Mouse (Mus musculus) embryonic stem cell, embryonic (primary cell): ENCODE measurements at regions not wholly inside any gene's neighbourhood (a gene's known extent, or its start where the extent isn't known, plus 50 kb on each side); places are given as distances from the start of the nearest gene placed in this dataset.

Experiments used
- CTCF ChIA-PET, 4 experiments: fragments of 300-600 bp in 2 of 4; fragments of 350-600 bp in 2 of 4; sonication (Branson Sonifier 250); formaldehyde crosslinking; loops; one replicate each; lab custom pipeline; 2022; ENCODE audit warnings: inconsistent platforms in 2 of 4; lab: Charles Lee
- POLR2A ChIA-PET, 4 experiments: fragments of 300-600 bp in 2 of 4; fragments of 350-600 bp in 2 of 4; sonication (Branson Sonifier 250); formaldehyde crosslinking; loops; one replicate each; lab custom pipeline; 2022; ENCODE audit warnings: antibody characterized with exemption in 4 of 4, inconsistent platforms in 1 of 4; lab: Charles Lee

- POLR2A ChIA-PET, result no interaction called here
- CTCF ChIA-PET, result no interaction called here
Observed at GRCm38 (mm10) chr13:42358588-42358987, 57.3 kb downstream of the Edn1 start.

- POLR2A ChIA-PET, result no interaction called here
- CTCF ChIA-PET, result no interaction called here
Observed at GRCm38 (mm10) chr13:42367655-42368554, 66.6 kb downstream of the Edn1 start.

GRCm38 (mm10) chr13:42369826-42370225 lies 68.5 kb downstream of the Edn1 start:
- CTCF ChIA-PET, result no interaction called here
- POLR2A ChIA-PET, result no interaction called here

GRCm38 (mm10) chr13:42372201-42372600 lies 70.9 kb downstream of the Edn1 start:
- ChIA-PET POLR2A (interaction anchor here in 1 of 4 experiments (1.4 kb wide), 1 partner anchor 63 kb away, joined by 4 read pairs; no protein-coding TSS in a partner anchor), CTCF (no interaction called here)

- POLR2A ChIA-PET, result no interaction called here
- CTCF ChIA-PET, result no interaction called here
Observed at GRCm38 (mm10) chr13:42374181-42374596, 72.9 kb downstream of the Edn1 start.

- CTCF ChIA-PET, result no interaction called here
- POLR2A ChIA-PET, result no interaction called here
Observed at GRCm38 (mm10) chr13:42379675-42380074, 78.4 kb downstream of the Edn1 start.

GRCm38 (mm10) chr13:42383099-42383498 lies 81.8 kb downstream of the Edn1 start:
- POLR2A ChIA-PET, result no interaction called here
- CTCF ChIA-PET, result no interaction called here

- ChIA-PET CTCF (no interaction called here), POLR2A (no interaction called here)
Observed at GRCm38 (mm10) chr13:42390389-42390788, 89.1 kb downstream of the Edn1 start.

GRCm38 (mm10) chr13:42391330-42392005 lies 90.2 kb downstream of the Edn1 start:
- POLR2A ChIA-PET, result no interaction called here
- CTCF ChIA-PET, result no interaction called here

- POLR2A ChIA-PET, result no interaction called here
- CTCF ChIA-PET, result no interaction called here
Observed at GRCm38 (mm10) chr13:42392701-42393100, 91.4 kb downstream of the Edn1 start.

- ChIA-PET POLR2A (no interaction called here), CTCF (no interaction called here)
Observed at GRCm38 (mm10) chr13:42394572-42394971, 93.3 kb downstream of the Edn1 start.

- CTCF ChIA-PET, result interaction anchor here in 1 of 4 experiments (0.5 kb wide), 1 partner anchor 75 kb away, joined by 4 read pairs; no protein-coding TSS in a partner anchor
Observed at GRCm38 (mm10) chr13:42401513-42401912, 100.2 kb downstream of the Edn1 start.

GRCm38 (mm10) chr13:42403231-42404020 lies 102.2 kb downstream of the Edn1 start:
- POLR2A ChIA-PET, result no interaction called here
- CTCF ChIA-PET, result no interaction called here

More at GRCm38 (mm10) chr13:42401513-42401912, 100.2 kb downstream of the Edn1 start:
- POLR2A ChIA-PET, result no interaction called here

- POLR2A ChIA-PET, result interaction anchor here in 2 of 4 experiments (0.6 to 0.7 kb wide), 2 partner anchors 28 to 1557 kb away, joined by 3 read pairs; no protein-coding TSS in a partner anchor
- CTCF ChIA-PET, result no interaction called here
Observed at GRCm38 (mm10) chr13:42412652-42413282, 111.5 kb downstream of the Edn1 start.

- ChIA-PET POLR2A (no interaction called here), CTCF (no interaction called here)
Observed at GRCm38 (mm10) chr13:42446921-42447320, 145.6 kb downstream of the Edn1 start.

GRCm38 (mm10) chr13:42453665-42454064 lies 152.4 kb downstream of the Edn1 start:
- ChIA-PET POLR2A (no interaction called here), CTCF (no interaction called here)

- ChIA-PET CTCF (interaction anchor here in 1 of 4 experiments (0.8 kb wide), 1 partner anchor 246 kb away, joined by 3 read pairs; no protein-coding TSS in a partner anchor), POLR2A (interaction anchor here in 1 of 4 experiments (1.5 kb wide), 1 partner anchor 19 kb away, joined by 3 read pairs; no protein-coding TSS in a partner anchor)
Observed at GRCm38 (mm10) chr13:42459892-42460291, 158.6 kb downstream of the Edn1 start.

GRCm38 (mm10) chr13:42478825-42479224 lies 177.5 kb downstream of the Edn1 start:
- CTCF ChIA-PET, result no interaction called here
- POLR2A ChIA-PET, result no interaction called here
